Mouse (Mus musculus) embryonic facial prominence, embryonic 10.5 days (tissue): ENCODE measurements around the gene Capn8. TPM values are rescaled to one million over a fixed set of nuclear protein-coding genes. Genes with fewer than 3 reads are reported as not detected.
A peak's percentile ranks its signal among the peaks of the same experiment; 100 is the strongest.
"Not testable (repeated sequence)": the region's sequence is repeated elsewhere in the genome, so short reads cannot be mapped to it uniquely, and the experiment has no call there.

ENCODE experiments used
- DNase-seq: peaks from one replicate; pipeline ENCODE4 v3.0.0-alpha.2; 2017; ENCODE audit warnings: low spot score
- H3K27ac ChIP-seq: fragments of 300-500 bp; sonication (generic); replicated peaks from 2 replicates; pipeline ENCODE4 v1.5.1; 2016; ENCODE audit warnings: mild to moderate bottlenecking
- H3K27me3 ChIP-seq: fragments of 300-500 bp; sonication (generic); replicated peaks from 2 replicates; pipeline ENCODE4 v1.6.1; 2016; ENCODE audit warnings: low read depth, mild to moderate bottlenecking; ENCODE audit not compliant: poor library complexity, severe bottlenecking
- H3K36me3 ChIP-seq: fragments of 300-500 bp; sonication (generic); replicated peaks from 2 replicates; pipeline ENCODE4 v1.6.1; 2016; ENCODE audit warnings: mild to moderate bottlenecking, moderate library complexity
- H3K4me1 ChIP-seq: fragments of 300-500 bp; sonication (generic); 2 replicates; pipeline ENCODE4 v1.6.1; 2016
- H3K4me3 ChIP-seq: fragments of 300-500 bp; sonication (generic); 2 replicates; pipeline ENCODE4 v1.5.1; 2016; ENCODE audit warnings: mild to moderate bottlenecking, moderate library complexity
- H3K9me3 ChIP-seq: fragments of 300-500 bp; sonication (generic); 2 replicates; pipeline ENCODE4 v1.6.1; 2016; ENCODE audit warnings: mild to moderate bottlenecking
- WGBS: fragments of 180-500 bp; shearing (Covaris S2); methylation state at CpG from one replicate; pipeline ENCODE4 v1.1.7; 2016; 5-methylcytosine and 5-hydroxymethylcytosine counted together
- polyA plus RNA-seq: library from polyadenylated mRNA; unstranded; fragments of >200 nt; fragmentation: Nextera tagmentation; extraction: Ambion mirVana; gene quantifications from 2 replicates; pipeline ENCODE4 v1.2.1, GENCODE M21; 2016

Capn8 gene
- polyA plus RNA-seq, 1 experiment from 2014 or later = not detected

DNA sequence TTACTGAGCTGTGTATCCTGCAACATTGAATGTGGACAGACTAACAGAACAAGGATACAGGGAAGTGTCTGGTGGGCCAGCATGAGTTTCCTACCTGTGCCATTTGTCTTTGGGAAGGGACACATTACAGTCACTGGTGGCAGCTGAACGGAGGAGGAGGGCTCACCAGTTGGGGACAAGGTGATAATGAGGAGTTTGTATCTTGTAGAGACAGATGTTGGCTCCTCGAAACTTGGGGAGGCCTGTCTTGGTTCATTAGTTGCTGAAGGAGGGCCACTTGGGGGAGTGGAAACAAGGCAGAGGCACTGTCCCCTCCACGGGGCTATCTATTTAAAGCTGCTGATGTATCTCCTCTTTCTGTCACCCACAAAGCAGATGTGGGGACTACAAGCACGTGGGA, 75.3 kb downstream of the Capn8 start:
- Histone ChIP-seq H3K4me3 (no peak overlapping the region), H3K27me3 (peaks cover 5% of the 10 kb centered on the region; the same call in 1 of the 2 replicates), H3K4me1 (peaks cover 31% of the 10 kb centered on the region), H3K27ac (no peak overlapping the region), H3K36me3 (no peaks in the 10 kb centered on the region), H3K9me3 (no peaks in the 10 kb centered on the region)
- DNase-seq = no peak
- WGBS = 75% methylated on average over 4 of the region's 4 CpGs

DNA sequence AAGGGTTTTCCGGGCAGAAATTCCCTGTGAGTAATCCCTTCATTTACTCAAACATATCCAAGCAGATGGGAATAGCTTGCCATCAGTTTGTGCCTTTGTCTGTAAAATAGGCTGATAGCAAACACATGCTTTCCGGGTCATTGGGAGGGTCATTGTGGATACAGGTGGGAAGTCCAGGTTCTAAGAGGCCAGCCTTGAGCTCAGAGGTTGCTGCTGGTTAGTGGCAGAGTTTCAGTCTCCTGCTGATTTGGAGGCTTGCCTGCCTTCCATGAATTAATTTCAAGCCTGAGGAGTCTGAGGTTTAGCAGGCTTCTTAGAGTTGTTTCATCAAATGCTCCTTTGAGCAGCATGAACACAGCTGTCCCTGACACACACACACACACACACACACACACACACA, 78.0 kb downstream of the Capn8 start:
- Histone ChIP-seq H3K36me3 (no peaks in the 10 kb centered on the region), H3K4me1 (peaks cover 44% of the 10 kb centered on the region), H3K27ac (no peak overlapping the region), H3K9me3 (0 out of 2 replicates have a peak, but pooled peaks cover 5% of the 10 kb centered on the region), H3K27me3 (peaks cover 5% of the 10 kb centered on the region; the same call in 1 of the 2 replicates), H3K4me3 (no peak overlapping the region)
- DNase-seq = peak; percentile 48
- WGBS = 47% methylated on average over 2 of the region's 2 CpGs

DNA sequence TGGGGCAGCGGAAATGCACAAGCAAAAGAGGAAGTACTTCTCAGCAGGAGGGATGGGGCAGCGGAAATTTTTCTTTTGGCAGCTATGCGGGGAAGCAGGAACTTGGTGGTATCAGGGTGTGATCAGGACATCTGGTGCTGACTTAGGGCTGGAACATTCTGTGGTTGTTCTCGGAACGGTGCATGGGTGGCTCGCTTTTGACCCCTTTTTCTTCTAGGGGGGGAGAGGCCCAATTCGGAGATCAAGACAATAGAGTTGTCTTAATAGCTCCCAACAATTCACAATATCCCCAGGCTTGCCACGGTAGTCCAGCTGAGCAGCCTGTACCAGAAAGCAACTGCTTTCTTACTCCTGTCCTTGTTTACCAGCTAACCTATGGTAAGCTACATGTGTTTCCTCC, 79.6 kb downstream of the Capn8 start:
- not testable (repeated sequence) for H3K36me3 ChIP-seq, H3K27me3 ChIP-seq, H3K27ac ChIP-seq, DNase-seq, H3K4me3 ChIP-seq, H3K9me3 ChIP-seq
- H3K4me1 ChIP-seq = peaks cover 32% of the 10 kb centered on the region
- 87% methylated on average over 8 of the region's 8 CpGs for WGBS

DNA sequence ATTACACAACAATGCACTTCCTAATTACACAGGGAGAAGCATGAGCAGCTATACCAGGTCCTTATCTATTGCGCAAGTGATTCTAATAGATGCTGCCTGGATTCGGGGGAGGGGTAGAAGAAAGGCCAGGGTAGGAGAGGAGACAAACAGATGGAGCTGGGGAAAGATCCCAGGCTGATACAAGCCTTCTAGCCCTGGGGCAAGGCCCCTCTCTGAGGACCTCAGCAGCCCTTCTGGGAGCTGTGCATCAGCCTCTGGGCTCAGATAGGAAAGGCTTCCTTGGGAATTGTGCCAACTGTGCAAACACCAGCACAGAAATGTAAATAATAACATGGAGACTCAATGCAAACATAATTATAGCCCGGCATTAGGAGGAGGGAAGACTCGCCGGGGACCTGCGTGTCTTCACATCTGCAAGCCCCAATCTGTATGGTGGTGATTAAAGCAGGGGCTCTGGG, 80.4 kb downstream of the Capn8 start:
- Histone ChIP-seq H3K36me3 (no peaks in the 10 kb centered on the region), H3K4me3 (no peak overlapping the region), H3K27me3 (peaks cover 5% of the 10 kb centered on the region; the same call in 1 of the 2 replicates), H3K4me1 (peaks cover 31% of the 10 kb centered on the region), H3K27ac (no peak overlapping the region; the same call in 1 of the 2 replicates), H3K9me3 (0 out of 2 replicates have a peak, but pooled peaks cover 5% of the 10 kb centered on the region)
- 49% methylated on average over 6 of the region's 6 CpGs for WGBS
- peak; percentile 24 for DNase-seq

DNA sequence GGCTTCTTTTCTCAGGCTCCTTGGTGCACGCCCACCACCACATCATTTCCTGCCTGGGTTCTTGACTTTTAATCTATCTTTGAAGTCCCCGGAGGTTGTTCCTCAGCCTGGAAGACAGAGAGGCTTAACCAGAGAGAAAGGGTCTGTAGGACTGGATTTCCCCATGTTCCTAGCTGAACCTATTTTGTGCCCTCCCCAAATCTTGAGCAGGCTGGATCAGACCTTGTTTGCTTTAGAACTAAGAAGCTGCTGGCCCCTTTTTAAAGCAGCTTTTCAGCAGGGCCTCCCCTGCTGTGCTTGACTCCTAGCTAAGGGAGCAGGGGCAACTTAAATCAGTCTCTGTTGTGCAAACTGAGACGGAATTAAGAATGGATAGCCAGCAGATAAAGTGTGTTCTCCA, 82.0 kb downstream of the Capn8 start:
- Histone ChIP-seq H3K36me3 (no peaks in the 10 kb centered on the region), H3K4me3 (no peak overlapping the region), H3K27me3 (peaks cover 5% of the 10 kb centered on the region; the same call in 1 of the 2 replicates), H3K9me3 (0 out of 2 replicates have a peak, but pooled peaks cover 5% of the 10 kb centered on the region), H3K27ac (0 out of 2 replicates have a peak overlapping the region, but pooled peaks have one; percentile 19), H3K4me1 (peaks cover 31% of the 10 kb centered on the region)
- 52% methylated on average over 3 of the region's 3 CpGs for WGBS
- no peak for DNase-seq

DNA sequence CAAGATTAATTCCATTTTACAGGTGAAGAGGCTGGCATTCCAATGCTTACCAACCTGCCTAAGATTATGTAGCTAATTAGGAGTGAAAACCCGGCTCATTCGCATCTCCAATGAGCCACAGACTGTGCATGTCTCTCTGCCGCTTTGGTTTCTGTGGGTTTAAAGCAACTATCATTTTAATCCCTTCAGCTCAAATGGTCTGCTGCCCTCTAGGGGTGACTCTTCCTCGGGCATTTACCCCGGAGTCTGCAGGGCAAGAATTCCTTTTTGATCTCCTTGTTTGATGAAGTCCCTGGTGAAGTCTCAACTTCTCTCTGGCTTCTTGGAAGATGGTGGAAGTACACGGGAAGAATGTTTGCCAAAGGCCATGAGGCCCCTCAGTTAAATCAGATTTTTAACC, 93.0 kb downstream of the Capn8 start:
- H3K4me1 ChIP-seq = peaks cover 14% of the 10 kb centered on the region
- no peaks in the 10 kb centered on the region for H3K27me3 ChIP-seq
- H3K4me3 ChIP-seq = no peak overlapping the region
- H3K36me3 ChIP-seq = no peaks in the 10 kb centered on the region; the same call in 1 of the 2 replicates
- 29% methylated on average over 6 of the region's 6 CpGs for WGBS
- no peak overlapping the region for H3K27ac ChIP-seq
- peak; percentile 64 for DNase-seq
- H3K9me3 ChIP-seq = no peaks in the 10 kb centered on the region; the same call in 1 of the 2 replicates

DNA sequence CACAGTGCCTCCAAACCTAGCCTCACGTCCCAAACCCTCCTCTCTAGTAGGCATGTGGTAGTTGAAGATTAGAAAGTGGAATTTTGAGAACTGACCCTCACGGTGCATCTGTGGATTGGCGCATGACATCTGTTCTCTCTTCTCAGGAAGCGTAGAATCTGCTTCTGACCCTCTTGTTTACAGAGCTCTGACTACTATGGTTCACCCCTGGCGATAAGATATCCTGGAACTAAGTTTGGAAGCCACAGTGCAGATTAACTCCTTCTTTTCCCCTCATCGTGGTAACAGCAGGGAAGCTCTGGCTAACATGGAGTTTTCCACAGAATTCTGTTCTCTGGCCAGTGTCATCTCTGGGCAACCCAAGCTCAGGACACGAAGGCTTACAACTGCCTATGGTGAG, 95.6 kb downstream of the Capn8 start:
- no peaks in the 10 kb centered on the region for H3K27me3 ChIP-seq
- H3K4me1 ChIP-seq = peaks cover 29% of the 10 kb centered on the region
- no peak for DNase-seq
- no peaks in the 10 kb centered on the region; the same call in 1 of the 2 replicates for H3K9me3 ChIP-seq
- no peak overlapping the region for H3K27ac ChIP-seq
- WGBS = 76% methylated on average over 7 of the region's 7 CpGs
- H3K4me3 ChIP-seq = no peak overlapping the region
- H3K36me3 ChIP-seq = no peaks in the 10 kb centered on the region; the same call in 1 of the 2 replicates

DNA sequence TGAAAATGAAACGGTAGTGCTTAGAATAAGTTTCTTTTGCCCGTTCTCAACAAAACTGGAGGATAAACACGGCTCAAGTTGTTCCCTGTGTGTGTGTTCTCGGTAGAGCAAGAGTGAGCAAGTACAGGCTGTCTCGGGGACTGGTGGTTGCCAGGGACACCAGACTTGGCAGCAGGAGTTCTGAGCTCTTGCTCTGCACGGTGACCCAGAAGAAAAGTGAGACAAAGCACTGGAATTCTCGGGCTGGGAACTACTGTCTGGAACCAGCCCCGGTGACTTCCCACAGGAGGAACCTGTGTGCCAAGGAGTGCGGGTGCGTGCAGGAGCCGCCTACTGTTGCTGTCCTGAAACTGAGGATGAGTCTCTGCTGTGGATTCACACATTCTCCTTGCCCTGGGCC, 98.9 kb downstream of the Capn8 start:
- H3K27me3 ChIP-seq = no peaks in the 10 kb centered on the region
- H3K36me3 ChIP-seq = no peaks in the 10 kb centered on the region
- 68% methylated on average over 11 of the region's 11 CpGs for WGBS
- H3K4me3 ChIP-seq = no peak overlapping the region
- no peak for DNase-seq
- peaks cover 36% of the 10 kb centered on the region for H3K4me1 ChIP-seq
- H3K9me3 ChIP-seq = no peaks in the 10 kb centered on the region
- 0 out of 2 replicates have a peak overlapping the region, but pooled peaks have one; percentile 7 for H3K27ac ChIP-seq

DNA sequence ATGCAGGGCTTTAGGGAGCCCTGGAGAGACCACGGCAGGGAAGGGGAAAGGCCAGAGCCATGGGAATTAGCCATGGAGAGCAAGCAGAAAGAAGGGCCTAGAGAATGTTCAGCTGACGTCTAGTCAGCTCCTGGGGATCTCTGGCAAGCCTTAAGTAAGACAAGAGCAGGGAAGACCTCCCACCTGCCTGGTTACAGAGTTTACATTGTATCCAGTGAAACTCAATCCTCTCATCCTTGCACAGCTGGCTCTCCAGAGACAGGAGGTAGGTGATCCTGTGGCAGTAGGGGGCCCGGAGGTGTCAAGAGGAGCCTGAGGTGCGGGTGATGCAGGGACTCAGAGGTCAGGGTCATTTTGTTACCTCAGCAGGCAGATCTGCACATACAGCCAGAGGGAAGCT, 100.0 kb downstream of the Capn8 start:
- H3K9me3 ChIP-seq = no peaks in the 10 kb centered on the region
- no peak overlapping the region for H3K4me3 ChIP-seq
- H3K27ac ChIP-seq = no peak overlapping the region; the same call in 1 of the 2 replicates
- H3K4me1 ChIP-seq = peaks cover 43% of the 10 kb centered on the region
- no peaks in the 10 kb centered on the region for H3K27me3 ChIP-seq
- no peaks in the 10 kb centered on the region for H3K36me3 ChIP-seq
- no peak for DNase-seq
- WGBS = 31% methylated on average over 4 of the region's 4 CpGs

DNA sequence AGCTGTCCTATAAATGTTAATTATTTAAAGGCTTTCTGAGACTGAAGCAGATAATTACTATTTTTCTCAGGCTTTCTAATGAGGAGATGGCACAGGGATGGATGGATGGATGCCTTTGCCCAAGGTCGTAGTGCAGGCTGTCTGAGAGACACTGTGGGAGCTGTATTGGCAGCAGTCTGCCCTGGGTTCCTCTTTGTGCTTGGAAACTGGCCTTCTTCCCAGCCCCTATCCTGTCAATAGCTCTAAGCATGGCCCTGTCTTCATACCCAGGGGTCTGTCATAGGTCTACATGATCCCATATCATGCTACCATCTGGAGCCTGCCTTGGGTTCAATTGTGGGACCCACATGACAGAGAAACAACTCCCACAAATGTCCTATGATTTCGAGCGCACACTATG, 102.5 kb downstream of the Capn8 start:
- 94% methylated on average over 3 of the region's 3 CpGs for WGBS
- H3K4me1 ChIP-seq = peaks cover 57% of the 10 kb centered on the region
- H3K4me3 ChIP-seq = no peak overlapping the region
- no peaks in the 10 kb centered on the region for H3K27me3 ChIP-seq
- H3K9me3 ChIP-seq = no peaks in the 10 kb centered on the region
- H3K36me3 ChIP-seq = no peaks in the 10 kb centered on the region
- H3K27ac ChIP-seq = no peak overlapping the region
- DNase-seq = no peak

DNA sequence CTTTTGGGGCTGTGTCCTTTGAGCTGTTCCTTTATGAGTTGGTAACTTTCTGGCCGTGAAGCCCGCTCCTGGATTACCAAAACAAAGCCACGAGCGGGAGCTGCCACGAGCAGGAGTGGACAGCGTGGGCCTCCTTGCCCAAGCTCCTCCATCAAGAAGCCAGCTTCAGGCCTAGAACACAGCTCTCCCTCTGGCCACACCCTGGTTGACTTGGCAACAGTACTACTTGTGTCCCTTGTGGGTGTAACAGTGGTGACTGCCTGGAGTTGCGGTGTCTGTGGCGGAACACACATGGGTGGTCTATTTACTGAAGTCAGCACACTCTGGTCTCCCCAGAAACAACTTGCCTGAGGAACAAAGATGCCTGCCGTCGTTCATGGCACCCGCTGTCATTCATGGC, 104.9 kb downstream of the Capn8 start:
- 86% methylated on average over 11 of the region's 11 CpGs for WGBS
- H3K36me3 ChIP-seq = no peaks in the 10 kb centered on the region
- no peak overlapping the region for H3K4me3 ChIP-seq
- DNase-seq = no peak
- no peaks in the 10 kb centered on the region for H3K9me3 ChIP-seq
- H3K4me1 ChIP-seq = peaks cover 45% of the 10 kb centered on the region
- no peaks in the 10 kb centered on the region for H3K27me3 ChIP-seq
- peak overlapping the region; percentile 68 for H3K27ac ChIP-seq

DNA sequence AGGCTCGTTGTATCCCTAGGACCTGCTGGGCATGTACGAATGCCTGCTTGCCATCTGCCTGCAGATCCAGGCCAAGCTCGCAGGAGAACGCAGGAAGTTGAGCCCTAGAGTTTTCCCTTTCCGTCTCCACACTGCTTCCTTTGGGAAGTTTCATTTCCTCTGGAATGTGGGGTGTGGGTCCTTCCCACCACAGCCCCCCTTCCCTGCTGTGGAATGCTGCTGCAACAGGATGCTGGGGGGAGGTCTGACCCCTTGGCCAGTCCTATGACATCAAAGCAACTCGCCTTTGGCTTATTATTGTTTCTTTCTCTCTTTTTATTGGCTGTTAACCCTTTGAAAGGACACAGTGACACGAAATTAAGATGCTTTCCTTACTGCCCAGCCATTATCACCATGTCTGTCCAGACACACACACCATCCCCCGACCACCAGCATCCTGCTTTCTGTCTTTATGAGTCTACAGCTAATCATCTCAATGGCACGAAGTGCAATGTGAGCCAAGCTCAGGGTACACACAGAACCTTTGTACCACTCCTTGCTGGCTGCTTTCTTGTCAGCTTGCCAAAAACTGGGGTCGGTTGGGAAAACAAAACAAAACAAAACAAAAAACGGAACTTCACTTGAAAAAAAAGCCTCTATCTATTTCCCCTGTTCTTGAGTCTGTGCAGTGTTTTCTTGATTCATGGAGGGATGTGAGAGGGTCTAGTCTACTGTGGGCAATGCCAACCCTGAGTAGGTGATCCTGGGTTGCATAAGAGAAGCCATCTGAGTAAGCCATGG, 105.9 kb downstream of the Capn8 start:
- Histone ChIP-seq H3K4me1 (peaks cover 39% of the 10 kb centered on the region), H3K27me3 (no peaks in the 10 kb centered on the region), H3K36me3 (no peaks in the 10 kb centered on the region), H3K9me3 (no peaks in the 10 kb centered on the region), H3K27ac (peak overlapping the region; percentile 68), H3K4me3 (0 out of 2 replicates have a peak overlapping the region, but pooled peaks have one; percentile 13)
- DNase-seq = peak; percentile 49
- 26% methylated on average over 11 of the region's 11 CpGs for WGBS

DNA sequence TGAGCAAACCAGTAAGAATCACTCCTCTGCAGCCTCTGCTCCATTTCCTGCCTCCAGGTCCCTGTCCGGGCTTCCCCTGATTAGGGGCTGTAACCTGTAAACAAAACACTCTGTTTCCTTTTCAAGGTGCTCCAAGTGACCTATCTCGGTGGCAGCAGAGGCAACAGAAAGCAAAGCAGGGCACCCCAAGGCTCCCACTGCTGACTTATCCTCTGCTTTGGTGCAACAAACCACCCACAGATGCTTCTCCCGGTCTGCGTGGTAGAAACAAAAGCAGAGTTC, 106.5 kb downstream of the Capn8 start:
- peaks cover 34% of the 10 kb centered on the region for H3K4me1 ChIP-seq
- H3K27me3 ChIP-seq = no peaks in the 10 kb centered on the region
- DNase-seq = no peak
- no peaks in the 10 kb centered on the region for H3K9me3 ChIP-seq
- no peaks in the 10 kb centered on the region for H3K36me3 ChIP-seq
- H3K27ac ChIP-seq = peak overlapping the region; percentile 68
- H3K4me3 ChIP-seq = no peak overlapping the region
- 39% methylated on average over 4 of the region's 4 CpGs for WGBS
